Mouse (Mus musculus): ENCODE results near the gene Mark2.

Gene Mark2

DNA sequence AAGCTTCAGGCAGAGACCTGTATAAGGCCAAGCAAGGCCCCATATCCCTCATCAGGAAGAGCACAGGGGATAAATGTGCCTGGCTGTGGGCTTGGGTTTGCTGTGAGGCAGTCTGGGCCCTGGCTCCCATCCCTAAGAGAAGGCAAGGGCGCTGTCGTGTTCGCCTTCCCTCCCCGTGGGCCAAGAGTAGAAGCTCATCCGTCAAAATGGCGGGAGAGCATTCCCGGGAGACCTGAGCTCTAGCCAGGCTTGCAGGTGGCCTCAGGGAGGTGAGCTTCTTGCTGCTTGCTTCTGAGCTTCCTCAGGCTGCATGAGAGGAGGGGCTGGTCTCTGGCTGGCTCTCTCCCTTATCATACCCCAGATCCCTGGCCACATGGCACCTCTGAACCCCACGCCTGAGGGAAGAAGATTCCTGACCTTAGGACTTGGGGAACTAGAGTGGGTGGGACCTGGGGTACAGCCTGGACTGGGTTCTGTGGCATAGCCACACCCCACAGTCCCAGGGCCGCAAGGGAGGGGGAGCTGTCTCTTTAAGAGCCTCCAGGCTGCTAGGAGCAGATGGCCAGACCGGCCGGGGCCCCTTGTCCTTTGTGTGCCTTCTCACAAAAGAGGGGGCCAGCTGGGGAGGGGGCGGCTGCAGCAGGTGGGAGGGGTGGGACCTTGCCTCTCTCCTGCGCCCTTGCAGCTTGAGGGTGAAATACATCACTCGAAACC, 76.0 kb downstream of the Mark2 start:
- no peak for DNase-seq

DNA sequence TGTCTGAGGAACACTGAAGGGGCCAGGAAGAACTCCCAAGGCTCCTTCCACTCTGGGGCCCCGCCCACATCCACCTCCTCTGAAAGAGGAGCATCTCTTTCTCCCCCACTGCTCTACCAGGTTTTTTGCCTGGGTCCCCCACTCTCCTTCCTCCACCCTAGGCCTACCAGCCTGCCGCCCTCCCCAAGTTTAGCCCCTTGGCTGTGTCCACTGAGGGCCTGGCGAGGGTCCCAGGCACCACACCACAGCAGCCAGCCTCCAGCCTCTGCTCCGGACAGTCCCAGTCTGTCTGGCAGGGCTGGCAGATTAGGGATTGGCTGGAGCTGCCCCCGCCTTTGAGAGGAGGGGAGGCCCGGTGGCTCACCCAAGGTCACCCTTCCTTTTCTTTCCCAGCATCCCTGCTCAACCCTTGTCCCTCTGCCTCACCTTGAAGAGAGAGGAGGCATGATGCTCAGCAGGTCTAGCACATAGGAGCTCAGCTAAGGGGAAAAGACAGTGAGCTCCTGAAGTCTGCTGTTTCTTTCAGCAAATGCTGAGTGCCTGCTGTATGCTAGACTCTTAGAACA, 76.8 kb downstream of the Mark2 start:
- DNase-seq = no peak

DNA sequence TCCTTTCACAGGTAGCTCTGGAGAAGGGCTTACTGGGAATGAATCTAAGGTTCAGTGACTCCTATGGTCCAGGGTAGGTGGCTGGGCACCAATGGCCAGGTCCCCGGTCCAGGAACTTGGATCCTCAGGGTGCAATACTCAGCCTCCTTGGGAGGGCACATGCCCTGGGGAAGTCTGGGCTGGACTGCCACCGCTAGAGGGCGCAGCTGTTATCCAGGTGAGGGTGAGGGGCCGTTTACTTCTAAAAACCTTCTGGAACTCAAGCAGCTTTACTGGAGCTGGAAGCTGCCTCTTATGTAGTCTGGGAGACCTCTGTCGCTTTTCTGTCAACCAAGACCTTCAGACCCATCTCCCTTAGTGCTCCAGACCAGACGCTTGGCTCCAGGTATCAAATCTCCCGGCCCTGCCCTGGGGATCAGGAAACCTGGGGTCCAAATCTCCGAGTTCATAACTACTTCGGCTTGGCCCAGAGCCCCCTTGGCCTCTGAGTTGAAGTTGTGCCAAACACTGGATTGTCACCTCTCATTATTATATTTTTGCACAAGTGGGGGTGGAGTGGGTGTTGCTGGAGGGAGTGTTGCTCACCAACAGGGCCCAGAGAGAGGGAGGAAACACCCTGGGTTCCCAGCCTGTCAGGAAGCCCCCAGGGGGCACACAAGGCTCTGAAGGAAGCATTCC, 77.4 kb downstream of the Mark2 start:
- peak in 1 of 2 experiments; percentile 52 for DNase-seq

DNA sequence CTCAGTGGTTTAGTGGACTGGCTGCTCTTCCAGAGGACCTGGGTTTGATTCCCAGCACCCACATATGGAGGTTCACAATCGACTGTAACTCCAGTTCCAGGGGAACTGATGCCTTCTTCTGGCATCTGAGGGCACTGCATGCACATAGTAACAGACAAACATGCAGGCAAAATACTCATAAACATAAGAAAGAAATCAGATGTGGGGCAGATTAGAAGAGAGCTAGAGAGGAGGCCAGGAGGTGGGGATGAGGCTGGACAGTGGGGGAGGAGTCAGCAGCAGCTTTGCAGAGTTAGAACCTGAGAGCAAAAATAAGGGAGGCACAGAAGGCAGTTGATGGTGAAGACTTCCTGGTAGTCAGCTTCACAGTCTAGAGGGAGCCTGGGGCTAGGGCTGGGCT, 79.1 kb downstream of the Mark2 start:
- DNase-seq = no peak

DNA sequence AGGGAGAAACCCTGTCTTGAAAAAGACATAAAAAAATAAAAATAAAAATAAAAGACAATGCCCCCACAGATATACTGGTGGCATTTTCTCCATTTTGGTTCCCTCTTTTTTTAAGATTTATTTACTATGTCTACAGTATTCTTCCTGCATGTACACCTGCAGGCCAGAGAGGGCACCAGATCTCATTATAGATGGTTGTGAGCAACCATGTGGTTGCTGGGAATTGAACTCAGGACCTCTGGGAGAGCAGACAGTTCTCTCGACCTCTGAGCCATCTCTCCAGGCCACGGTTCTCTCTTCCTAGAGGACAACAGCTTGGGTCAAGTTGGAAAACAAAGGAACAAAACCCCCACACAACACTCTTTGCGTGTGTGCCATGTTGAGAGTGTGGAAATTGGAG, 79.7 kb downstream of the Mark2 start:
- no peak for DNase-seq

DNA sequence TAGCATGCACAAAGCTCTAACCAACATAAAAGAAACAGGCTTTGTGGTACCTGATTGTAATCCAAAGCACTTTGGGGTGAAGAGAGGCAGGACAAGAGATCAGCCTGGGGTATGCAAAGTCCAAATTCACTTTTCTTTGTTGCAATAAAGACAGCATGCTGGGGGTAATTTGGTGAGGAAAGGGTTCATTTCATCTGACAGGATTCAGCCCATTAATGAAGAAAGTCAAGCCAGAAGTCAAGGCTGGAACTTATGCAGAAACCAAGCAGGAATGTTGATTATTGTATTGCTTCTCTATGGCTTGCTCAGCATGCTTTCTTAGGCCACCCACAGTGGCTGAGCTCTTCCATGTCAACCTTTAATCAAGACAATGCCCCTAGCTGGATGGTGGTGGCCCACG, 80.2 kb downstream of the Mark2 start:
- no peak for DNase-seq

DNA sequence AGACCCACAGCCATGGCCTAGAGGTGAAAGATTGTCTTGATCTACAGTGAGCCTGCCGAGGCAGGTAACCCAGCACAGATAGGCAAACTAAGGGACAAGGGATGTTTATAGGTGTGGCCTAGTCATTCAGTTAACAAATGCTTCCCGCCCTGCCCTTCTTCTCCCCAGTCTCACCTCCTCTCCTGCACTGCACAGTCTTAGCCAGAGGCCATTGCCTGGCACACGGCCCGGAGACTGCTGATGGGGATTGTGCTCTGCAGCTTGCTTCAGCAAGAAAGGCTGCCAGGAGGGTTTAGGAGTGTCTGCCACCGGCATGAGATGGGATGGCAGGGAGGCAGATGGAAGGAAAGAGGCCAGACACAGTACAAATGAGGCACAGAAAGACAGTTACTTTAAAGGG, 83.8 kb downstream of the Mark2 start:
- DNase-seq = no peak

DNA sequence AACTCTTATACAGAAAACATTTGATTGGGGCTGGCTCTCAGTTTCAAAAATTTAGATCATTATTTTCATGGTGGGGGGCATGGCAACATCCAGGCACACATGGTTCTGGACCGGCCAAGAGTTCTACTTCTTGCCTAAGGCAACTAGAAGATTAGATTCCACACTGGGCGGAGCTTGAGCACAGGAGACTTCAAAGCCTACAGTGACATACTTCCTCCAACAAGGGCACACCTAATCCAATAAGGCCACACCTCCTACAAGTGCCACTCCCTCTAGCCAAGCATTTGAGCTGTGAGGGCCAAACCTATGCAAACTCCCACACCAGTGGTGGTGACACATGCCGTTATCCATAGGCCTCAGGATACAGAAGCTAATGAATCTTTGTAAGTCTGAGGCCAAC, 95.6 kb downstream of the Mark2 start:
- no peak for DNase-seq

DNA sequence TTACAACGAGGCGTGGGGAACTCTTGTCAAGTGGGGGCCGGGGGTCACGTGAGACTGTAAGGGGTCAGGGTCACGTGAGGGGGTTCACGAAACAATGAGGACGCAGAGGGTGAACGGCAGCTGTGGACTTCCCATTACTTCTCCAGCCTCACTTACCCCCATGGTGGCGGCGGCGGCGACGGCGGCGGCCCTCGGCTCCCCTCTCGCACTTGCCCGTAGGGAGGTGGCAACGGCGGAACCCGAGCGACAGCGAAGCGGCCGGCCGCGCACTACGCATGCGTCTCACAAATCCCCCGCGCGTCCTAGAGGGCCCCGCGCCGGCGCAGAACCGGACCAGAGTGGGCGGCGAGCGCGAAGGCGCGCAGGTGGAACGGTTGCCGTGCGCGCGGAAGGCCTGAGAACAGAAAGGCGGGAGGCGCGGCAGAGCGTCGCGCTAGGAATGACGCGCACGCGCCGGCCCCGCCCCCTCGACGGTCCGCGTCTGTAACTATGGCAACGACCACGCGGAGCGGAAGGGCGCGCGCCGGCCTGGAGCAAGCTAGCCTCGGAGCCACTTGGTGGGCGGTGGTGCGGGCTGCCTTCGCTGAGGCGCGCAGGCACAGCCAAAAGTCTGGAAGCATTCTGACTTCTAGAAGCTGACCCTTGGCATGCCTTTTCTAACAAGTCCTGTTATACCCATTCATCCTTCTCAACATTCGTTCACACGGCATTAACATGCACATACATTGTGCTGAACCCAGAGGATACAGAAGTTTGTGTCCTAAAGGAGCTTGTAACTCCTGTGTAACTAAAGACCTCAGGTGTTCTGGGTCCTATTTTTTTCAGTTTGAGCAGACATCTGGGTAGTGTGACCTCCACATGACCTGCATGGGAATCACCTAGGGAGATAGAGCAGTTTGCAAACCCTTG, 100.6 kb downstream of the Mark2 start, which contains the start of gene Naa40:
TSS of gene Naa40 (minus strand) at position 402 of the 909 bp plus-strand sequence.
- peak; percentile 87 to 90 for DNase-seq

DNA sequence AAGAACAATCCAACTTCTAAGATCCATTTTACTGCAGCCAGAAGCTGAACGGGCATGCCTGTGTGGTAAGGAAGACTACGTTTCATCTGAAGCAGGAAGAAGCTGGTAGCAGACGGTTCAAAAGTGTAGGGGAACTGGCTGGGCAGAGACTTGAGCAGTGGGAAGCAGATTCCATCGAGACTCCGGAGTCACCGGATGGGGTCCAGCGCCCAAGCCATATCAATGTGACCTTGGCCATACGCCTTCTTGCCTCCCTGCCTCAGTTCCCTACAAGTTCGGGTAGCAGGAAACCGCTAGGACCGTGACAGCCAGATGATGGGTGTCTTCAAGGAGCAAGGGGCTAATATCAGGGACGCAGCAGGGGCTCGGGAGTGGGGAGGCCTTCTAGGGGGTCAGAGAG, 101.4 kb downstream of the Mark2 start:
- no peak for DNase-seq

DNA sequence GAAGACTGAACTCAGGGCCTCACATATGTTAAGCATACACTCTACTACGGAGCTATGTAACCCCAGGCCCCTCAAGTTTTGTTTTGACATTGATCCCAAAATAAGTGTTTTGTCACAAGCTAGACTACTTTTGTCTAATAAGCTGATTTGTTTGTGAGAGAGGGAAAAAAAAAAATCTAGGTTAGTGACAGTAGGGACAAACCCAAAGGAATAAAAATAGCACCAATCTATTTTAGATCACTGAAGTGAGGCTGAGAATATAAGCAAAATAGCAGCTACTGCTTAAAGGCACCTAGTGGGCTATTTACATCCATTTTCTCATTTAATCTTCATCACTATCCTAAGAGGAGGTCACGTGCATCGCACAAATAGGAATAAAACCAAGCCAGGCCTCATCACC, 102.1 kb downstream of the Mark2 start:
- DNase-seq = no peak

DNA sequence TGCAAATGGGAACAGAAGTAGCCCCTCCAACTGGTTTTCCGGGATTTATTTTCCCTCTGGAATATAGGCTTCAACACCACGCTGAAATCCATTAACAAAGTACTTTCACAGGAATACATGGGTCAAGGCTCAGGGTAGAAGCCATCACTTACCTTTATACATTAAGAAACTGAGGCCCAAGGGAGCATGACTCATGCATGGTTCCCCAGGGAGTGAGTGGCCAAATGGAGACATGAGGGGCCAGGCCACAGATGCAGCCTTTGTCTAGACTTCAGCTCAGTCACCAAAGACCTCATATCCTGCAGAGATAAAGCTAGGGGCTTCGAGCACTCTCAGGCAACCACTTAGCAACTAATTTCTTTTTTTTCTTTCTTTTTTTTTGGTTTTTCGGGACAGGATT, 104.9 kb downstream of the Mark2 start:
- DNase-seq = no peak

DNA sequence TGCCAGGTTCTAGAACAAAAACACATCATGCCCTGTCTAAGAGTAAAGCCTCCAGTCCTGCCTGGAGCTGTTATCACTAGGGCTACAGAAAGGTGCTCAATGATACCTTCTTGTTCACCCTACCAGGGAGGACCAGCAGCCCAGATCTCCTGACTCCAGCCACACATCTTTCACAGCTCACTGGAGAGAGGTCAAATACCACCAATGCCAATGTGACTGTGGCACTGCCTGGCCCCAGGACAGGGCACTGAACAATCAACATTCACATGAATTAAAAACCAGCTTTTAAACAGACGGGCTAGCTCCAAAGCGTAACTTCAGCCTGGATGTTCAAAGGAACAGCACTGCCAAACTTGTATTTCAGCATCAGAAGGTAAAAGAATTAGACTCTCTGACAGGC, 105.6 kb downstream of the Mark2 start:
- DNase-seq = no peak

DNA sequence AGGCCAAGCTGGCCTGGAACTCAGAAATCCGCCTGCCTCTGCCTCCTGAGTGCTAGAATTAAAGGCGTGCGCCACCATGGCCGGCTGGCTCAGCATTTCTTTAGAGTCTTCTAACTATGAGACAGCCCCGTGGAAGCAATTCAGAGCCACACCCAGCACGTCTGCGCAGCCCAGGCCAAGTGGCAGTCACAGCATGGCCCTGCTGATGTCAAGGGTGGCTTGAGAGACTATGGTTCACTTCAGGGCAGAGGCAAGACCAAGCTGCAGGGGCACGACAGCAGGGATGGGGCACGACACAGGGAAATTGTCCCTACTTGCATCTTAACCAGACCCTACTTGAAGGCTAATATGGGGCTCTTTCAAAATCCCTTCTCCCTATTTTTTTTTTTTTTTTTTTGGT, 106.2 kb downstream of the Mark2 start:
- DNase-seq = no peak

DNA sequence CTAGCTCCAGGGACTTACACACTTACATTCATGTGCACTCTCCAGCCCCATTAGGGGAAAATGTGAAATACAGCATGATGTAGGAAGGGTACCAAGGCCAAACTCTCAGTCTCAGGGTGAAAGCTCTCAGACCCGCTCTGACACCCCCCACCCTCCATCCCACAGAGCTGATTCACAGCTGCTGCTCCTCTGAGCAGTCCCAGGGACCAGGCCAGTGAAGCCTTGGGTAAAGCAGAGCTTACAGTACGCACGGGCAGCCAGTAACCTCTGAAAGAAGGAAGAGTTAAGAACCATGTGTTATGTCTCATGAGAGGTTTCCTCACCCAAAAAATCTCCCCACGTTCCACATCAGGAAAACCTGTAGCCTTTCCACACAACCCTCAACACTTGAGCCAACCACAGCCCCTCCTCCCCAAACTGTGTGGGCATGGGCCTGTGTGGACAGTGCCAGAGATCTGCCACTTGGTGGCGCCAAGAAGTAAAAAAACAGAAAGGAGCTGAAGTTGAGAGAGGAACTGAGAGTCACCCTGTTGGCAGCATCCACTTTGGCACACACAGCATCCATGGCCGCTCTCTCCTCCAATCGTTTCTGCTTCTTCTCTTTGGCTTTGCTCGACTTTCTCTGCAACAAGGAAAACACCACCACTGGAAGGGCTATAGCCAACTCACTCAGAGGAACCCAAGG, 107.0 kb downstream of the Mark2 start:
- DNase-seq = peak; percentile 51 to 63

DNA sequence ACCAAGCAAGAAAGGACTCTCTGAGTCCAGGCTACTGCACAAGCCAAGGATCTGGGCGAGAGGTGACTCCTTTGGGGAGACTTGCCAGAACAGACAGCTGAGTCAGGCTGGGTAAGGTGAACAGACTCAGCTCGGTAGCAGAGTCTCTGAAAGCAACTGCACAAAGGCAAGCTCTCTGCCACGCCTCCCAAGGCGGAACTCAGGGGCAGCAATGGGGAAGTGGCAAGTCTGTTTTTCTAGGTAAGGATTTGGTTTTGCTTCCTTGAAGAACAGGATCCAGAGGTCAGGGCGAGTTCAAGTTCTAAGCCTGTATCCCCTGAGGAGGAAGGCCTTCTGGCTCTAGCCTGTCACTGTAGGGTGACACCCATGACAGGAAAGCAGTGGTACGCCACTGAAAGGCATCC, 115.1 kb downstream of the Mark2 start:
- no peak for DNase-seq
